Mouse (Mus musculus): ENCODE measurements around the gene Pknox2. TPM values are rescaled to one million over a fixed set of nuclear protein-coding genes. Genes with fewer than 3 reads are reported as not detected.

Gene Pknox2
- polyA plus RNA-seq, 1 experiment from 2014 or later = 7.2 TPM

DNA sequence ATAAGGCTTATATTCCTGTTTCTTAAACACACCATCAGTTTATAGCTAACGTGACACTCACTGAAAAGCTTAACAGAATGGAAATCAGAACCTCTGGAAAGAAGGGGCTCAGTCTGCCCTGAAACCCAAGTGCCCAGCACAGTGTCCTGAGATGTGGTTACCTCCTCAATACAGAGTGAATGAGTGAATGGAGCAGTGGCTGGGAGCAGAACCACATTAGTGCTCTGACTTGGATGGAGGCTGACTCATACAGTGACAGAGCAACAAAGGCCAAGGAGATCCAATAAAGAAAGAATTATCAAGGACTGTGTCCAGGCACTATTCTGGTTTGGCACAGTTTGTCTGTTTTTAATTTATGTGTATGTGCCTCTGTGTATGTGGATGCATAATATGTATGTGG is 101.3 kb downstream of the Pknox2 start:
- H3K4me2 ChIP-seq (ENCODE audit: low read depth, low read length) = no peak overlapping the region
- no peaks in the 10 kb centered on the region for H3K4me1 ChIP-seq (ENCODE audit: control insufficient read depth, insufficient read depth, low read length)
- H3K4me3 ChIP-seq (ENCODE audit: low read length) = no peak overlapping the region
- H3K27ac ChIP-seq (ENCODE audit: low read length) = no peak overlapping the region
- no peak overlapping the region for H3K9ac ChIP-seq (ENCODE audit: low read depth, low read length)
- WGBS = 82% methylated on average over 1 of the region's 1 CpGs
- no peaks in the 10 kb centered on the region for H3K36me3 ChIP-seq (ENCODE audit: control insufficient read depth, insufficient read depth, low read length)
- no peaks in the 10 kb centered on the region for H3K27me3 ChIP-seq (replicated peaks; ENCODE audit: control insufficient read depth, insufficient read depth, low read length)
- no peak for ATAC-seq
- no peaks in the 10 kb centered on the region for H3K9me3 ChIP-seq (ENCODE audit: control insufficient read depth, low read length)

DNA sequence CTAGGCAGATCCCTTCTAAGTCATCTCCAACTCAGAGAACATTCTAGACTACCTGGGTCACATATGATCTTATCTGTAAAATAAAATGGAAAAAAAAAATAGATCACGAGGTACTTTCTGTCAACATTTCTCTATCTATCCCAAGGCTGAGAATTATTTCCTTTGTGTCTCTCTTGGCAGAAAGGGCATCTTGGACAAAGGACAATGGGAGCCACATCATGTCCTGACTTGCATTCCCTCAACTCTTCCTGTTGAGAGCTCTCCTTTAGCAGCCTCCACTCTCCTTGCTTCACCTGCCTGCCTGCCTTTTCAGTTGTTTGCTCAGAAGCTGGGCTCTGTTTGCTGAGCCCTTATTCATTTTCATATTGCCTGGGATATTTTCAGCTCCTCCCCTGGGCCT is 103.0 kb downstream of the Pknox2 start:
- Histone ChIP-seq H3K27me3 (replicated peaks; ENCODE audit: control insufficient read depth, insufficient read depth, low read length) (no peaks in the 10 kb centered on the region), H3K4me3 (ENCODE audit: low read length) (no peak overlapping the region), H3K4me1 (ENCODE audit: control insufficient read depth, insufficient read depth, low read length) (no peaks in the 10 kb centered on the region), H3K4me2 (ENCODE audit: low read depth, low read length) (no peak overlapping the region), H3K27ac (ENCODE audit: low read length) (no peak overlapping the region), H3K9ac (ENCODE audit: low read depth, low read length) (no peak overlapping the region), H3K9me3 (ENCODE audit: control insufficient read depth, low read length) (no peaks in the 10 kb centered on the region), H3K36me3 (ENCODE audit: control insufficient read depth, insufficient read depth, low read length) (no peaks in the 10 kb centered on the region)
- WGBS = 76% methylated on average over 1 of the region's 1 CpGs
- no peak for ATAC-seq

DNA sequence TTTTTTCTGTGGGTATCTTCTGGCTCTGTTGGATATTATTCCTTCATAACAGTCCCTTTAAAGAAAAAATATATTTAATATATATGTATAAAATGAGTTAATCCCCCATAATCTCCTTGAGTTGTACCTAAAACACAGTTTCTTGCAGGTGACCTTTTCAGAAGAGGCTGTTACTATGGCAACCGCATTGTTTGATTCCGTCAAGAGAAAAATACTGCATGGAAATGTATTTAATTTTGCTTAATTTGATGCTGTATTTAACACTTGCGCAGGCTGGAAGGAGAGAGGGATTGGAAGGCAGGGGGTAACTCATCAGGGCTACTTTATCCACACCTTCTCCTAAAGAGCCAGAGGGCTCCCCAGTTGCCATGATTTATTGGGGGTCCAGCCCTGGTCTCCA is 108.3 kb downstream of the Pknox2 start:
- Histone ChIP-seq H3K4me2 (ENCODE audit: low read depth, low read length) (no peak overlapping the region), H3K4me3 (ENCODE audit: low read length) (no peak overlapping the region), H3K27me3 (replicated peaks; ENCODE audit: control insufficient read depth, insufficient read depth, low read length) (no peaks in the 10 kb centered on the region), H3K4me1 (ENCODE audit: control insufficient read depth, insufficient read depth, low read length) (peaks cover 4% of the 10 kb centered on the region; the same call in 1 of the 2 replicates), H3K27ac (ENCODE audit: low read length) (no peak overlapping the region), H3K9me3 (ENCODE audit: control insufficient read depth, low read length) (no peaks in the 10 kb centered on the region), H3K9ac (ENCODE audit: low read depth, low read length) (no peak overlapping the region), H3K36me3 (ENCODE audit: control insufficient read depth, insufficient read depth, low read length) (no peaks in the 10 kb centered on the region)
- WGBS = 88% methylated on average over 3 of the region's 3 CpGs
- no peak for ATAC-seq

DNA sequence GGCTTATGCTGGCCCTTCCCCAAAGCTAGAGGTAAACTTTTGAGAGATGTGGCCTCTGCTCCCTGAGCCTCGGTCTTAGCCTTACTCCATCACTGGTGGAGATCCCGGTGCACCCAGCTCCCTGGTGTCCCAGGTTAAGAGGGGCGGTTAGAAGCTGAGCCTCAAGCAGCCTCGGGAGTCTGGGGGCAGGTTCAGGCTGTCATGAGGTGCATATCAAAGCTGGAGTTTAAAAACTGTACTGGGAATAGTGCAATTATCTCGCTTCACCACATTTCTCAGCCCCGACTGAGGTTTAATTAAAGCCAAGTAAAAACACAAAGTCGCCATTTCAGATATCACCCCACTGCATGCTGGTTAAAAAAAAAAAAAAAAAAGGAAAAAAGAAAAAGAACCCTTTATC is 108.8 kb downstream of the Pknox2 start:
- no peaks in the 10 kb centered on the region for H3K27me3 ChIP-seq (replicated peaks; ENCODE audit: control insufficient read depth, insufficient read depth, low read length)
- H3K9ac ChIP-seq (ENCODE audit: low read depth, low read length) = no peak overlapping the region
- H3K36me3 ChIP-seq (ENCODE audit: control insufficient read depth, insufficient read depth, low read length) = no peaks in the 10 kb centered on the region
- no peak for ATAC-seq
- no peak overlapping the region for H3K4me3 ChIP-seq (ENCODE audit: low read length)
- WGBS = 65% methylated on average over 7 of the region's 7 CpGs
- peaks cover 4% of the 10 kb centered on the region; the same call in 1 of the 2 replicates for H3K4me1 ChIP-seq (ENCODE audit: control insufficient read depth, insufficient read depth, low read length)
- H3K9me3 ChIP-seq (ENCODE audit: control insufficient read depth, low read length) = no peaks in the 10 kb centered on the region
- H3K27ac ChIP-seq (ENCODE audit: low read length) = no peak overlapping the region
- H3K4me2 ChIP-seq (ENCODE audit: low read depth, low read length) = no peak overlapping the region

DNA sequence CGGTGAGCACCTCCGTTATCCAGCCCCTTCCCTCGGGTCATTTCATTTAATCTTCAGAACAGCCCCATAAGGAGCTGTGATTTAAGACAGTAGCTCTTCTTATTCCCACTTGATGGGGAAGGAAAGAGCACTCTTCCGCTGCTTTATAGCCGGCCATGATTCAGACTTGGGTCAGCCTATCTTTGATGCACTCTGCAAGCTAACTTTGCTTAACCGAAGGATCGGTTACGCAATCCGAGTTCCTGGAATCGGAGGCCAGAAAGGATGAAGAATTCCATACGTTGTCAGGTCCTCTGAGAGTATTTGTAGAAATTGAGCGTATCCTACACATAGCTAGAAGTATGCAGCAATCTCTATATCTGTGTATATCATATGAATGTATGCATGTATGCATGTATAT is 109.8 kb downstream of the Pknox2 start:
- H3K9me3 ChIP-seq (ENCODE audit: control insufficient read depth, low read length) = no peaks in the 10 kb centered on the region
- no peak overlapping the region for H3K27ac ChIP-seq (ENCODE audit: low read length)
- ATAC-seq = no peak
- H3K4me2 ChIP-seq (ENCODE audit: low read depth, low read length) = no peak overlapping the region
- no peak overlapping the region for H3K9ac ChIP-seq (ENCODE audit: low read depth, low read length)
- WGBS = 49% methylated on average over 12 of the region's 12 CpGs
- H3K27me3 ChIP-seq (replicated peaks; ENCODE audit: control insufficient read depth, insufficient read depth, low read length) = no peaks in the 10 kb centered on the region
- no peaks in the 10 kb centered on the region for H3K36me3 ChIP-seq (ENCODE audit: control insufficient read depth, insufficient read depth, low read length)
- H3K4me3 ChIP-seq (ENCODE audit: low read length) = no peak overlapping the region
- H3K4me1 ChIP-seq (ENCODE audit: control insufficient read depth, insufficient read depth, low read length) = peaks cover 4% of the 10 kb centered on the region; the same call in 1 of the 2 replicates

DNA sequence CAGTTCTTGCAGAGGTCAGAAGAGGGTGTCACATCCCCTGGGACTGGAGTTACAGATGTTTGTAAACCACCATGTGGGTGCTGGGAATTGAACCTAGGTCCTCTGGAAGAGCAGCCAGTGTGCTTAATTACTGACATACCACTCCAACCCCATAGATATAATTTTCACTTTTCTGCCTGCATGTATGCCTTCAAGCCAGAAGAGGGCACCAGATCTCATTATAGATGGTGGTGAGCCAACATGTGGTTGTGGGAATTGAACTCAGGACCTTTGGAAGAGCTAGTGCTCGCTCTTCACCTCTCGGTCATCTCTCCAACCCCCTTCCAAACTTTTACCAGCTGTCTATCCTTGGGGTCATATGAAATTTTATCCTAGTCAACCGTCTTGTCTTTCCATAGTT is 112.0 kb downstream of the Pknox2 start:
- Histone ChIP-seq H3K27me3 (replicated peaks; ENCODE audit: control insufficient read depth, insufficient read depth, low read length) (no peaks in the 10 kb centered on the region), H3K9ac (ENCODE audit: low read depth, low read length) (no peak overlapping the region), H3K4me1 (ENCODE audit: control insufficient read depth, insufficient read depth, low read length) (peaks cover 17% of the 10 kb centered on the region; the same call in 1 of the 2 replicates), H3K9me3 (ENCODE audit: control insufficient read depth, low read length) (no peaks in the 10 kb centered on the region), H3K27ac (ENCODE audit: low read length) (no peak overlapping the region), H3K36me3 (ENCODE audit: control insufficient read depth, insufficient read depth, low read length) (no peaks in the 10 kb centered on the region), H3K4me3 (ENCODE audit: low read length) (no peak overlapping the region), H3K4me2 (ENCODE audit: low read depth, low read length) (no peak overlapping the region)
- ATAC-seq = no peak
- WGBS = 94% methylated on average over 3 of the region's 3 CpGs

DNA sequence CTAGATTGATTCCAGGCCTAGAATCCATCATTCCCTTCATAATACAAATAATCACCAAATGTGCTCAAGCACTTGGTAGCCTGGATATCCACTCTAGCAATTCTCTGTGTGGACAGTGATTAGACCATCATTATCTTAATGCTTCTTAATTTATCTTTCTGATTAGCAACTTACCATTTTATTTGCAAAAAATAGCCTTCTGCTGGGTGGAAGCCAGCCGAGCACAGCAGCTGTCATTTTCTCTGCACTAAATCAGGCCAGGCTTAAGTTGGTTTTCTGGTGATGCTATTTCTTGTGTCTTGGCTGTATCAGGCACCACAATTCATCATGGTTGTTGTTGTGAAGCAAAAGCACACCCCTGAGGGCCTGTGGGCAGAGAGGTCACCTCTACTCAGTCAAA is 112.9 kb downstream of the Pknox2 start:
- WGBS = 49% methylated on average over 1 of the region's 1 CpGs

DNA sequence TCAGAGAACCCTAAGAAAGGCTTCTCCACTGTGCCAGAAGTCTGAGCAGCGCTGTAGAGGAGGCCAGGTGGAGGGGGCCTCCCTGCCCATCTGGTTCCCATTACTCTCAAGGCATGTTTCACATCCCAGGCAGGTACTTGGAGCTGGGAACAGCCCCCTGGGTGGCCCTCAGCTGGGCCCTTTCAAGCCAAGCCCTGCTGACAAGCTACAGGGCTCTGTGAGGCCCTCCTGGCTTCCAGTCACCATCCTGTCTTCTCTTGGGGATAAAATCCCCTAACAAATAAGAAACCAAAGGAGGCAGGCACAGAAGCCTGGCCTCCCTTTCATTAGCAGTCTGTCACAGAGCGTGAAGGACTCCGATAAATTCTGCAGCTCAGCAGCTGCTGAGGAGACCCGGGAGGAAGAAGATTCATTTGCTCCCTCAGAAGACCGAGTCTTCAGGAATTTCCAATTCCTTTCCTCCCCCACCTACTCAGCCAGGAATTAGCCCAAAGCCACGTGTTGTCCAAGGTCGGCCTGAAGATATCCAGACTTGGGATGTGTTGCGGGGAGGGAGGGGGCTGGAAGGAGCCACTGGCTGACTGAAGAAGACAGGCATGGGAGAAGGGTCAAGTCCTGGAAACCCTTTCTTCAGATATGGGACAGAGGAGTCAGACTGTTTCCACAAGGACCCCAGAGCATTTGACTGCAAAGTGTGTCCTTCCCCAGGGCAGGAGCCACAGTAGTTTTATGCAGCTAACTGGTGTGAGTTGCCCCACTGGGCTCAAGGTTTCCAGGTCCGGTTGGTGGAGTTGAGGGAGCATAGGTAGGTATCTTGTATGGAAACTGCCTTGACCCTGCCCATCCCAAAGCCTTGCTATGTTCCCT is 116.6 kb downstream of the Pknox2 start:
- ATAC-seq = peak; percentile 78
- 36% methylated on average over 9 of the region's 9 CpGs for WGBS
- Histone ChIP-seq H3K9me3 (ENCODE audit: control insufficient read depth, low read length) (no peaks in the 10 kb centered on the region), H3K27me3 (replicated peaks; ENCODE audit: control insufficient read depth, insufficient read depth, low read length) (no peaks in the 10 kb centered on the region), H3K4me2 (ENCODE audit: low read depth, low read length) (no peak overlapping the region), H3K4me3 (ENCODE audit: low read length) (no peak overlapping the region), H3K4me1 (ENCODE audit: control insufficient read depth, insufficient read depth, low read length) (peaks cover 15% of the 10 kb centered on the region; the same call in 1 of the 2 replicates), H3K9ac (ENCODE audit: low read depth, low read length) (no peak overlapping the region), H3K36me3 (ENCODE audit: control insufficient read depth, insufficient read depth, low read length) (no peaks in the 10 kb centered on the region), H3K27ac (ENCODE audit: low read length) (peak overlapping the region; percentile 61)

More for the DNA sequence above, 112.9 kb downstream of the Pknox2 start:
- H3K4me2 ChIP-seq (ENCODE audit: low read depth, low read length) = no peak overlapping the region
- H3K27me3 ChIP-seq (replicated peaks; ENCODE audit: control insufficient read depth, insufficient read depth, low read length) = no peaks in the 10 kb centered on the region
- H3K4me3 ChIP-seq (ENCODE audit: low read length) = no peak overlapping the region
- no peak overlapping the region for H3K9ac ChIP-seq (ENCODE audit: low read depth, low read length)
- no peak for ATAC-seq
- no peaks in the 10 kb centered on the region for H3K36me3 ChIP-seq (ENCODE audit: control insufficient read depth, insufficient read depth, low read length)
- no peaks in the 10 kb centered on the region for H3K9me3 ChIP-seq (ENCODE audit: control insufficient read depth, low read length)
- H3K4me1 ChIP-seq (ENCODE audit: control insufficient read depth, insufficient read depth, low read length) = peaks cover 19% of the 10 kb centered on the region; the same call in 1 of the 2 replicates
- no peak overlapping the region for H3K27ac ChIP-seq (ENCODE audit: low read length)

DNA sequence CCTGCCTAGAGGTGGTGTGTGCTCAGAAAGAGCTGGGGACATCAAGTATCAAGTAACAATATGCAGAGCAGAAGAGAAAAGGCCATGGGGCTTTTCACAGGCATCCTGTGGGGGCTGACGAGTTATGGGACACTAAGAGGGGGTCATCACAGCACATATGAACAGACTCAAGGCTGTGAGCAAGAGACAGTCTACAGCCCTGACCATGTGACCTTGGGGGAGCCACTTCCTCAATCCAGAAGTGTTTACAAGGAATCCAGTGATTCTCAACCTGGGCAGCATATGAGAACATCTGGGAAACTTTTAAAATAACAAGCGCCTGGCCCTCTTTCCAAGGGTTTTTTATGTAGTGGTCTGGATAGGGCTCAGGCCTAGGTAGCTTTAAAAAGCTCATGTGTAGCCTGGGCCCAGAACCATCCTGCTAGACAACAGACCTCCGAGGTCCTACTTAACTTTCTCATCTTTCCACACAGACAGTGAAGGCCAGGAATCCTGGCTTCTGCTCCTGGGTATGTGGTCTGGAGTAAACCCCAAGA is 117.3 kb downstream of the Pknox2 start:
- Histone ChIP-seq H3K9ac (ENCODE audit: low read depth, low read length) (no peak overlapping the region), H3K27ac (ENCODE audit: low read length) (peak overlapping the region; percentile 61), H3K4me1 (ENCODE audit: control insufficient read depth, insufficient read depth, low read length) (peaks cover 15% of the 10 kb centered on the region; the same call in 1 of the 2 replicates), H3K27me3 (replicated peaks; ENCODE audit: control insufficient read depth, insufficient read depth, low read length) (no peaks in the 10 kb centered on the region), H3K36me3 (ENCODE audit: control insufficient read depth, insufficient read depth, low read length) (no peaks in the 10 kb centered on the region), H3K4me3 (ENCODE audit: low read length) (no peak overlapping the region), H3K4me2 (ENCODE audit: low read depth, low read length) (no peak overlapping the region), H3K9me3 (ENCODE audit: control insufficient read depth, low read length) (no peaks in the 10 kb centered on the region)
- 46% methylated on average over 3 of the region's 3 CpGs for WGBS
- peak; percentile 74 for ATAC-seq
